Comparison of ENCODE assay signal across 19 mouse cellular contexts in genomic region chr8:105788927-105789326, GRCm38 (mm10). TPM values are rescaled to one million over a fixed set of nuclear protein-coding genes. Genes with fewer than 3 reads are reported as not detected.
DNase-seq lines count a peak whose midpoint lies in the region; ATAC-seq lines count a peak whose summit lies in the region.
"Had no signal": no experiment of that assay in that cellular context is flagged by ENCODE, and none has a peak within 500 bp of the region (broad histone marks: within the 10 kb centered on the region; RNA-seq: fewer than 3 reads in every experiment).

No protein-coding gene starts in this region.

- no peaks in the 10 kb centered on the region for H3K27me3 ChIP-seq in liver, embryonic 15.5 days
- H3K27me3 ChIP-seq: forebrain, embryonic 13.5 days; hindbrain, embryonic 12.5 days; limb, embryonic 12.5 days; midbrain, embryonic 12.5 days; neural tube, embryonic 13.5 days; stomach, embryonic 15.5 days had no signal

- 35% methylated on average over 4 of the region's 4 CpGs for WGBS in liver, embryonic 15.5 days (ENCODE audit: insufficient replicate concordance)

- H3K9me3 ChIP-seq in liver, embryonic 15.5 days (replicated peaks) = no peaks in the 10 kb centered on the region
- H3K9me3 ChIP-seq: forebrain, embryonic 13.5 days; hindbrain, embryonic 12.5 days; limb, embryonic 12.5 days; midbrain, embryonic 12.5 days; neural tube, embryonic 13.5 days; stomach, embryonic 15.5 days had no signal

- ATAC-seq in liver, embryonic 15.5 days (ENCODE audit: insufficient read depth) = no peak
- peak; percentile 76 to 84 for ATAC-seq in hematopoietic stem cell, adult 5-6 weeks (replicated peaks in 1 of 2; ENCODE audit: insufficient read depth in 1 of 2, low FRiP score in 2 of 2, low TSS enrichment in 1 of 2, low read depth in 1 of 2, poor library complexity in 2 of 2, severe bottlenecking in 2 of 2)
- peak; percentile 23; the same call in 1 of the 2 replicates for ATAC-seq in neutrophil, adult 5-6 weeks (ENCODE audit: extremely low read depth, insufficient number of reproducible peaks, low FRiP score, poor library complexity, severe bottlenecking)
- ATAC-seq: forebrain, embryonic 13.5 days had no signal

- H3K4me2 ChIP-seq in liver, embryonic 15.5 days = no peak overlapping the region
- H3K4me2 ChIP-seq: forebrain, embryonic 13.5 days; hindbrain, embryonic 12.5 days; limb, embryonic 12.5 days; midbrain, embryonic 12.5 days; neural tube, embryonic 13.5 days; stomach, embryonic 15.5 days had no signal

- H3K27ac ChIP-seq in liver, embryonic 15.5 days (replicated peaks) = peak overlapping the region; percentile 31
- H3K27ac ChIP-seq: forebrain, embryonic 13.5 days; hindbrain, embryonic 12.5 days; limb, embryonic 12.5 days; midbrain, embryonic 12.5 days; neural tube, embryonic 13.5 days; stomach, embryonic 15.5 days had no signal

- no peak overlapping the region for H3K9ac ChIP-seq in liver, embryonic 15.5 days
- H3K9ac ChIP-seq: forebrain, embryonic 13.5 days; hindbrain, embryonic 12.5 days; limb, embryonic 12.5 days; midbrain, embryonic 12.5 days; neural tube, embryonic 13.5 days; stomach, embryonic 15.5 days had no signal

- H3K36me3 ChIP-seq in liver, embryonic 15.5 days (replicated peaks) = peaks cover 100% of the 10 kb centered on the region

- no peak overlapping the region for H3K4me3 ChIP-seq in liver, embryonic 15.5 days (replicated peaks)
- H3K4me3 ChIP-seq: forebrain, embryonic 13.5 days; hindbrain, embryonic 12.5 days; limb, embryonic 12.5 days; midbrain, embryonic 12.5 days; neural tube, embryonic 13.5 days; stomach, embryonic 15.5 days had no signal

- no peak for DNase-seq in liver
- peak; percentile 21 to 50 for DNase-seq in thymus, postnatal 36 days
- DNase-seq in layer of hippocampus, adult 9-11 months = no peak
- DNase-seq in cerebellum, adult 8-10 months = no peak
- DNase-seq in cerebellum, postnatal 10 days = no peak
- DNase-seq: cerebellum, adult 11-12 months; gastrocnemius, postnatal 14 days had no signal

- peaks cover 49% of the 10 kb centered on the region for H3K4me1 ChIP-seq in liver, embryonic 15.5 days (replicated peaks)
- H3K4me1 ChIP-seq: forebrain, embryonic 13.5 days; hindbrain, embryonic 12.5 days; limb, embryonic 12.5 days; midbrain, embryonic 12.5 days; stomach, embryonic 15.5 days had no signal

RNA-seq across cellular contexts. Expression of gene Gfod2, which starts 30.5 kb away (rescaled TPM):
- polyA plus RNA-seq in liver, embryonic 15.5 days (2015; fragmentation: Nextera tagmentation; extraction: Ambion mirVana) = 1.8 and 2.3 TPM in 2 replicates
- 1.6 and 5.8 TPM in 2 replicates for total RNA-seq in hematopoietic stem cell, adult 5-6 weeks (2017)
- total RNA-seq in neutrophil, adult 5-6 weeks (2017) = 1.6 and 3.6 TPM in 2 replicates

RNA-seq across cellular contexts. Expression of gene Ranbp10, which starts 38.2 kb away (rescaled TPM):
- polyA plus RNA-seq in liver, embryonic 15.5 days (2015; fragmentation: Nextera tagmentation; extraction: Ambion mirVana) = 45.0 and 52.2 TPM in 2 replicates
- total RNA-seq in hematopoietic stem cell, adult 5-6 weeks (2017) = 7.1 and 10.3 TPM in 2 replicates
- 16.9 and 17.2 TPM in 2 replicates for total RNA-seq in neutrophil, adult 5-6 weeks (2017)

RNA-seq across cellular contexts. Expression of gene Tsnaxip1, which starts 38.6 kb away (rescaled TPM):
- polyA plus RNA-seq in liver, embryonic 15.5 days (2015; fragmentation: Nextera tagmentation; extraction: Ambion mirVana) = 0.07 and 0.22 TPM in 2 replicates
- not detected in 2 replicates for total RNA-seq in hematopoietic stem cell, adult 5-6 weeks (2017)
- 1.3 and 1.5 TPM in 2 replicates for total RNA-seq in neutrophil, adult 5-6 weeks (2017)
- total RNA-seq: adrenal gland, postnatal 25 days; gastrocnemius, postnatal 14 days; heart, adult 8-10 months; heart, postnatal 10 days had no signal
- polyA plus RNA-seq: stomach, embryonic 15.5 days had no signal

Comparison
In these comparisons a context has a peak if more than half of its experiments do, and no peak if none do; other contexts are left out.
1. DNase-seq: peak in thymus, postnatal 36 days (2 of 2); none in liver (single experiment), layer of hippocampus, adult 9-11 months (single experiment), cerebellum, adult 8-10 months (single experiment) and cerebellum, postnatal 10 days (0 of 2).